Mouse (Mus musculus) forebrain, embryonic 11.5 days (tissue): ENCODE measurements around the gene Tmem176b. TPM values are rescaled to one million over a fixed set of nuclear protein-coding genes. Genes with fewer than 3 reads are reported as not detected.
"Not testable (repeated sequence)": the region's sequence is repeated elsewhere in the genome, so short reads cannot be mapped to it uniquely, and the experiment has no call there.

Experiments used
- ATAC-seq: fragments of 200-750 bp; cut with Nextera tagmentation; replicated peaks from 2 replicates; pipeline ENCODE4 v1.8.0; 2017; ENCODE audit warnings: moderate TSS enrichment; ENCODE audit not compliant: low FRiP score
- DNase-seq: peaks from one replicate; pipeline ENCODE4 v3.0.0-alpha.2; 2017; ENCODE audit warnings: low spot score
- H3K27ac ChIP-seq: fragments of 300-500 bp; sonication (generic); 2 replicates; pipeline ENCODE4 v1.5.1; 2014; ENCODE audit warnings: low read depth, low read length
- H3K27me3 ChIP-seq: fragments of 300-500 bp; sonication (generic); 2 replicates; pipeline ENCODE4 v1.6.1; 2014; ENCODE audit warnings: mild to moderate bottlenecking, low read length, mixed read lengths; ENCODE audit not compliant: control insufficient read depth, insufficient read depth
- H3K36me3 ChIP-seq: fragments of 300-500 bp; sonication (generic); 2 replicates; pipeline ENCODE4 v1.6.1; 2014; ENCODE audit warnings: mild to moderate bottlenecking, low read length, moderate library complexity, mixed read lengths; ENCODE audit not compliant: control insufficient read depth, insufficient read depth
- H3K4me1 ChIP-seq: fragments of 300-500 bp; sonication (generic); replicated peaks from 2 replicates; pipeline ENCODE4 v1.6.1; 2014; ENCODE audit warnings: low read length, mixed read lengths; ENCODE audit not compliant: control insufficient read depth, insufficient read depth
- H3K4me2 ChIP-seq: fragments of 300-500 bp; sonication (generic); 2 replicates; pipeline ENCODE4 v1.6.1; 2014; ENCODE audit warnings: low read depth, mild to moderate bottlenecking, low read length, moderate library complexity, mixed read lengths; ENCODE audit not compliant: severe bottlenecking
- H3K4me3 ChIP-seq: fragments of 300-500 bp; sonication (generic); 2 replicates; pipeline ENCODE4 v1.5.1; 2014; ENCODE audit warnings: low read depth, low read length
- H3K9ac ChIP-seq: fragments of 300-500 bp; sonication (generic); 2 replicates; pipeline ENCODE4 v1.6.1; 2014; ENCODE audit warnings: low read length
- H3K9me3 ChIP-seq: fragments of 300-500 bp; sonication (generic); 2 replicates; pipeline ENCODE4 v1.6.1; 2016; ENCODE audit warnings: low read length, mixed read lengths; ENCODE audit not compliant: control insufficient read depth
- WGBS: fragments of 180-500 bp; shearing (Covaris S2); extraction: QIAGEN DNeasy Blood & Tissue Kit; methylation state at CpG from one replicate; pipeline ENCODE4 v1.1.7; 2014; 5-methylcytosine and 5-hydroxymethylcytosine counted together
- polyA plus RNA-seq: library from polyadenylated mRNA; unstranded; fragments of >200 nt; fragmentation: Nextera tagmentation; extraction: Ambion mirVana; gene quantifications from 2 replicates; pipeline ENCODE4 v1.2.1, GENCODE M21; 2014

Gene Tmem176b
- 50.5 and 51.0 TPM in 2 replicates for polyA plus RNA-seq

DNA sequence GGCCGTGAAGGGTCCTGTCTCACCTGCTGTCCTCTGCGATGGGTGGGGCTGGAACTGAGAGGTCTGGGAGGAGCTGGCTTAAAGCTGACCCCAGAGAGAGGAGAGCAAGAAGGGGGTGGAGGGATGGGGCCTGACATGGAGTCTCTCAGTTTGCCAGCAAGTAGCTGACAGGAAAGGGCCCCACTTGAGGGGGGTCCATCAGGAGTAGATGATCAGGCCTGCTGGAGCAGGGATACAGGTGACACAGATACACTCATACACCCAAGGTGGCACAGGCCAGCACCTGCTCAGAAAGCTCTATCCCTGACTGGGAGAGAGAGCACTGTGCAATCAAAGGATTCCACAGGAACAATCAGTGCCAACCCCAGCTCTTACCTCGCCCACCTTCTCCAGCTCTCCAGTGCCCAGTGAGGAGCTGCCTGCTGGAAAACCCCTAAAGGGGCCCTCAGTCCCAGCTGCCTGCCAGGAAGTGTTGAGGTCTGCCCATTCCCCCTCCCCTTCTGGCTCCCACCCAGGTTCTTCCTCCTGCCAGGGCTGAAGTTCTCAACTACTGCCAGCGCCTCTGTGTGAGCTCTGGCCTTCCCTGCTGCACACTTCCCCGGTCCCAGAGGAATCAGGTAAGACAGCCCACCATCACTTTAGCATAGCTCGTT is at the start of gene Tmem176b:
Gene Tmem176b (minus strand): TSS at position 524 of the 653 bp plus-strand sequence.
- Histone ChIP-seq H3K9ac (peak within 1 kb of the TSS; percentile 42), H3K4me3 (peak within 1 kb of the TSS; percentile 27), H3K27me3 (no peaks in the 10 kb centered on the region), H3K4me1 (peaks cover 7% of the 10 kb centered on the region; the same call in 1 of the 2 replicates), H3K4me2 (peak within 1 kb of the TSS; percentile 53), H3K27ac (peak within 1 kb of the TSS; percentile 50; the same call in 1 of the 2 replicates), H3K36me3 (no peaks in the 10 kb centered on the region), H3K9me3 (no peaks in the 10 kb centered on the region)
- ATAC-seq (peak; percentile 86), DNase-seq (peak; percentile 87)
- WGBS: 15% methylated on average over 6 of the region's 6 CpGs

DNA sequence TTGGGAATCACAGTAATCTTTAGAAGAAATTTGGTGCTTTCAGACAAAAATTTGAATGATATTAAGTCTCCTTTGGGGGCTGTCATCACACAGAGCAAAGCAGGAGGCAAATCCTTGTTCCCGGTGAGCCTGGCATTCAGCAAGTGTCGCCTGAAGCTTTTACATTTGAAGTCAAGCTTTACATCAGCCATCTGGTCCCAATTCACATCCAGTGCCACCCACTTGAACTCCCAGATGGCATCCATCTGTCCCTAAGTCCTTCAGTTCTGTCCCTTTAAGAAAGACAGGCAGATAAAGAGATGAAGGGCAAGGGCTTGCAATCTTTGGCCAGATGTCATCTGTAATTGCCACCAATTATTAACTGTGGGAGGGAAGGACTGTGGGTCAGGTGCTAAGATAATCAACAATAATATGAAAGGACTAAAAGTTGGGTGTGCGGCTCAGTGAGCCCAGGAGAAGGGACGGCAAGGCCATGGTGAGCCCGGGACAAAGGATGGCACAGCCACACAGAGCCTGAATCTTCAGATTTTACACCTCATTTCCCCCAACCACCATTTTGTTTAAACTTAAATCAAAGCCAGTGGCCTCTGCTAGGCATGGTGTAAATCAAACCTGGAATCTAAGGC is 35.3 kb upstream of the Tmem176b start:
- ATAC-seq (no peak), DNase-seq (no peak)
- Histone ChIP-seq H3K27ac (no peak overlapping the region), H3K4me2 (no peak overlapping the region), H3K9me3 (no peaks in the 10 kb centered on the region), H3K9ac (no peak overlapping the region), H3K36me3 (no peaks in the 10 kb centered on the region), H3K27me3 (no peaks in the 10 kb centered on the region), H3K4me1 (no peaks in the 10 kb centered on the region), H3K4me3 (no peak overlapping the region)
- 64% methylated on average over 5 of the region's 5 CpGs for WGBS

DNA sequence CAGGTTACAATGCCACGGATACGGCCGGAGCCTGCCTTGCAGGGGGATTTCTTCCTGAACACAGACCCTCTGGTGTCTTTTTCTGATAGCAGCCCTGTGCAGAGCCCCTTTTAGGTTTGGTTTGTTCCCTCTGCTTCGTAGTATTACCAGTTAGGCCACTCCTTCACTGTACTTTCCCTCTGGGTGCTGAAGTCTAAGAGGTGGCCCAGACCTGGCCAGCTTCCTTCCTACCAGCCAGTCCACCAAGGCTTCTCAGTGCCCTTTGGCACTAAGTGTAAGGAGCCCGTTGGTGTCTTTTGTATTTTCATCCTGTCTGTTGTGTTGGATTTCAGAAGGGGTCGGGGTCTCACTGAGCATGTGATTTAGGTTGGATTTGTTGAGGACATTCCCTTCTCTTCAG is 34.2 kb upstream of the Tmem176b start:
- Histone ChIP-seq H3K4me3 (no peak overlapping the region), H3K27me3 (peaks cover under 1% of the 10 kb centered on the region; the same call in 1 of the 2 replicates), H3K9ac (no peak overlapping the region), H3K4me1 (no peaks in the 10 kb centered on the region), H3K36me3 (no peaks in the 10 kb centered on the region), H3K27ac (no peak overlapping the region), H3K9me3 (no peaks in the 10 kb centered on the region), H3K4me2 (no peak overlapping the region)
- WGBS: 83% methylated on average over 6 of the region's 6 CpGs
- ATAC-seq (no peak), DNase-seq (no peak)

DNA sequence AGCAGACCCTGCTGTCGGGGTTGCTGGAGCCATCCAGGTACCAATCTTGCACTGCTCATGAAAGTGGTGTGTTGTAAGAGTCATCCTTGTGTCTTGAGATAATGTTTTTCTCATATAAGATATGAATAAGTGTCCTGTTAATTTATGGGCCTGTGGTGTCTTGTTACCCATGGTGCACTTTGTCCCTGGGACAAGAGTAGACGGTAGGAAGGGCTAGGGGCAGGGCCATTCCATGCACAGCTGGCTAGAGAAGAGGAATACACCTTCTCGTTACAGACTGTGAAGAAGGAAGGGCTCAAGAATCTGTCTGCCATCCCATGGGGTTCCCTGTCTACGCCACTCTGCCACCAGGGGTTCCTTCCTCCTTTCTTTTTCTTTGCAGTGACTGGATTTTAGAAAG is 33.3 kb upstream of the Tmem176b start:
- 79% methylated on average over 4 of the region's 4 CpGs for WGBS
- Histone ChIP-seq H3K36me3 (no peaks in the 10 kb centered on the region), H3K4me1 (no peaks in the 10 kb centered on the region), H3K9me3 (no peaks in the 10 kb centered on the region), H3K9ac (no peak overlapping the region), H3K27ac (no peak overlapping the region), H3K4me2 (no peak overlapping the region), H3K27me3 (peaks cover 9% of the 10 kb centered on the region), H3K4me3 (no peak overlapping the region)
- DNase-seq (no peak), ATAC-seq (no peak)

DNA sequence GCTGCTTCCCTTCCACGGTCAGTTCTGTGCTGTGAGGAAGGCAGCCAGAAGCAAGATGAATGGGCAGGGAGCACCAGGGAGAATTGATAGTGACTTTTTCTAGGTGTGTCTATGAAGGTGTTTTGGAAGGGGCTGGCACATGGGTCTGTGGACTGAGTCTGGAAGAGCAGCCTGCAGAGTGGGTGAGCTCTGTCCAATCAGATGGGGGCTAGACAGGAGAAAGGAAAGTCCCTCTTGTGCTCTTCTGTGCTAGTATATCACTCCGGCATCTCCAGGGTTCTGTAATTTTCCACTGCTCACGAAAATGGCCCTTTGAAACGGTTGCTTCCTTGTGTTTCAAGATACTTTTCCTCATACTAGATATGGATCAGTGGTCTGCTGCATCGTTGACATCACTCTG is 31.3 kb upstream of the Tmem176b start, which contains the start of gene Aoc1:
Gene Aoc1 (plus strand): TSS at position 301 of the 400 bp plus-strand sequence.
- ATAC-seq (no peak), DNase-seq (no peak)
- Histone ChIP-seq H3K27me3 (peaks cover 26% of the 10 kb centered on the region), H3K9me3 (no peaks in the 10 kb centered on the region), H3K36me3 (no peaks in the 10 kb centered on the region), H3K4me3 (no peak within 1 kb of the TSS), H3K9ac (no peak within 1 kb of the TSS), H3K4me1 (no peaks in the 10 kb centered on the region), H3K4me2 (no peak within 1 kb of the TSS), H3K27ac (no peak within 1 kb of the TSS)
- WGBS: 85% methylated on average over 5 of the region's 5 CpGs

DNA sequence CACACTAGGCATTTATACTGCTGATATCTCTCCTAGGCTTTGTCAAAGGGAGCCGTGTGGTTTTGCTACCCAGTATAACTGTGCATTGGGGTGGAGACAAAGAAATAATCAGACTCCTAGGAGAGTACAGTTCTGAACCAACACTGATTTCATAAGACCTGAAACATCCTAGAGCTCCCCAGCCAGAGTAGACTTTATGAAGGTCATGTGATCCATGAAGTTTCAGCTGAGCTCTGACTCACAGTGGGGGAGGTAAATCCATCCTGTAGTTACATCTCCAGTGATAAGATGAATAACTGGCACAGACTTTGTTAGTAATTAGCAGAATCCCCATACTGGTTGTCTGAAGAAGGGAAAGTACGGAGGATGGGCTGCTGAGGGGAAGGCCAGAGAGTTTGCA is 28.5 kb upstream of the Tmem176b start:
- WGBS: 83% methylated on average over 2 of the region's 2 CpGs
- peaks cover 32% of the 10 kb centered on the region for H3K27me3 ChIP-seq
- H3K27ac ChIP-seq: no peak overlapping the region
- no peak overlapping the region for H3K9ac ChIP-seq
- H3K9me3 ChIP-seq: no peaks in the 10 kb centered on the region
- no peaks in the 10 kb centered on the region for H3K36me3 ChIP-seq
- H3K4me1 ChIP-seq: peaks cover 4% of the 10 kb centered on the region; the same call in 1 of the 2 replicates
- ATAC-seq: no peak
- H3K4me2 ChIP-seq: no peak overlapping the region
- no peak overlapping the region for H3K4me3 ChIP-seq
- DNase-seq: no peak

DNA sequence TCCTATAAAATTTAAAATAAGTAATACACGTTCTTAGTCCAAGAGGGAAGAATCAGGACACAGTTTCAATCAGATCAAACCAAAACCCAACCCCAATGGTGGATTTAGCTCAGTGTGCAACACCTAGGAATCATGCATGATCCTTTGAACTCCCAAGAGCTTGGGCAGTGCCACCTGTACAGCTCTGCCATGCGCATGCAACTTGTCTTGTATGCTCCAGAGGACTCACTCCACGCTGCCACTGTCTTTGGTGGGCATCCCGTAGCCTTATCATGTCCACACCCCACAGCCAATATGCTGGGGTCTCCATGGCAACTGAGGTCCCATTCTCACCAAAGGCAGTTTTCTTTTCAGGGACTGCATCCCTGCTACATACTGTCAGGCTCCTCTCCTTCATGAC is 25.9 kb upstream of the Tmem176b start:
- ATAC-seq (no peak; the same call in 1 of the 2 replicates), DNase-seq (no peak)
- H3K9me3 ChIP-seq: no peaks in the 10 kb centered on the region
- no peak overlapping the region for H3K27ac ChIP-seq
- WGBS: 50% methylated on average over 4 of the region's 4 CpGs
- H3K27me3 ChIP-seq: peaks cover 45% of the 10 kb centered on the region
- H3K4me1 ChIP-seq: peaks cover 4% of the 10 kb centered on the region; the same call in 1 of the 2 replicates
- no peak overlapping the region for H3K4me2 ChIP-seq
- H3K9ac ChIP-seq: no peak overlapping the region
- no peak overlapping the region for H3K4me3 ChIP-seq
- no peaks in the 10 kb centered on the region for H3K36me3 ChIP-seq

DNA sequence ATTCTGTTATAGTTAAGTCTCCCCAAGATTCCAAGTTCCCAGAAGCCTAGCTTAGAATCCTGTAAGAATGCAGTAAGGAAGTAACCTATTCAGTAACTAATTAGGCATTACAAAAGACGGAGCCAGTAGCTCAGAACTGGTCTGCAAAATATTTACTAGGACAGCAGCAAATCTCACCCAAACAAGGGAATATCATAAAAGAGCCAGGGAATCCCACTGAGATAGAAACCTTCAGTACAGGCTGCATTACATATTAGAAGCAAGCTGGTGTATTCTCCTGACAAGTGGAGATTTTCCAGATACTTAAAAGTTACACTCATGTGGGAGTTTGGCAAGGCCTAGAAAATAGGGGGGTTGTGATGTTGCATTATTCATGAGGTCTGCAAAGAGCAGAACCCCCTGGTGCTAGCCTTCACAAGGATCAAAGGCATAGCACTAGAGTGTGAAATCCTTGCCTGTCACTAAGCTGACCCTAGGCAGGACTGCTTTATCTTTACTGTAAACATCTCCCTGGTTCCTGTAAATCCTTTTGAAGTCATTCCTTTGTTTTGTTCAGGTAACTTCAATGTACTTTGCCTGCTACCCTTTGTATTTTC is 25.2 kb upstream of the Tmem176b start:
- not testable (repeated sequence) for H3K9ac ChIP-seq, ATAC-seq, DNase-seq, H3K27ac ChIP-seq, H3K36me3 ChIP-seq, H3K4me2 ChIP-seq, H3K9me3 ChIP-seq, H3K4me1 ChIP-seq, H3K4me3 ChIP-seq
- H3K27me3 ChIP-seq: peaks cover 45% of the 10 kb centered on the region
- WGBS: 8% methylated on average over 1 of the region's 1 CpGs
